Mouse (Mus musculus) forebrain, embryonic 15.5 days (tissue): ENCODE results near the gene Mrtfb. TPM values are rescaled to one million over a fixed set of nuclear protein-coding genes. Genes with fewer than 3 reads are reported as not detected.
A peak's percentile ranks its signal among the peaks of the same experiment; 100 is the strongest.

Source experiments
- ATAC-seq: fragments of 200-750 bp; cut with Nextera tagmentation; replicated peaks from 2 replicates; pipeline ENCODE4 v1.8.0; 2017; ENCODE audit warnings: mild to moderate bottlenecking, moderate TSS enrichment, moderate library complexity
- H3K27ac ChIP-seq: fragments of 300-500 bp; sonication (generic); replicated peaks from 2 replicates; pipeline ENCODE4 v1.5.1; 2015; ENCODE audit warnings: mild to moderate bottlenecking, inconsistent platforms
- H3K27me3 ChIP-seq: fragments of 300-500 bp; sonication (generic); 2 replicates; pipeline ENCODE4 v1.6.1; 2015; ENCODE audit warnings: inconsistent platforms
- H3K36me3 ChIP-seq: fragments of 300-500 bp; sonication (generic); 2 replicates; pipeline ENCODE4 v1.6.1; 2015; ENCODE audit warnings: mild to moderate bottlenecking, inconsistent platforms
- H3K4me1 ChIP-seq: fragments of 300-500 bp; sonication (generic); 2 replicates; pipeline ENCODE4 v1.6.1; 2015; ENCODE audit warnings: inconsistent platforms
- H3K4me2 ChIP-seq: fragments of 300-500 bp; sonication (generic); replicated peaks from 2 replicates; pipeline ENCODE4 v1.6.1; 2015; ENCODE audit warnings: mild to moderate bottlenecking, inconsistent platforms
- H3K4me3 ChIP-seq: fragments of 300-500 bp; sonication (generic); 2 replicates; pipeline ENCODE4 v1.5.1; 2015; ENCODE audit warnings: mild to moderate bottlenecking, inconsistent platforms
- H3K9ac ChIP-seq: fragments of 300-500 bp; sonication (generic); replicated peaks from 2 replicates; pipeline ENCODE4 v1.6.1; 2015; ENCODE audit warnings: mild to moderate bottlenecking, inconsistent platforms
- H3K9me3 ChIP-seq: fragments of 300-500 bp; sonication (generic); 2 replicates; pipeline ENCODE4 v1.6.1; 2016; ENCODE audit warnings: inconsistent platforms
- WGBS: fragments of 180-500 bp; shearing (Covaris S2); methylation state at CpG from one replicate; pipeline ENCODE4 v1.1.7; 2015; ENCODE audit warnings: mixed read lengths; 5-methylcytosine and 5-hydroxymethylcytosine counted together
- polyA plus RNA-seq: library from polyadenylated mRNA; unstranded; fragments of >200 nt; fragmentation: Nextera tagmentation; extraction: Ambion mirVana; gene quantifications from 2 replicates; pipeline ENCODE4 v1.2.1, GENCODE M21; 2015

Mrtfb gene
- polyA plus RNA-seq, 1 experiment from 2014 or later: 12.2 TPM

GRCm38 (mm10) chr16:13359405-13359858 is 103.2 kb downstream of the Mrtfb start:
- Histone ChIP-seq H3K36me3 (no peaks in the 10 kb centered on the region), H3K9me3 (no peaks in the 10 kb centered on the region), H3K4me3 (peak overlapping the region; percentile 16), H3K9ac (0 out of 2 replicates have a peak overlapping the region, but pooled peaks have one; percentile 2), H3K27me3 (no peaks in the 10 kb centered on the region), H3K4me2 (peak overlapping the region; percentile 2; the same call in 1 of the 2 replicates), H3K27ac (no peak overlapping the region), H3K4me1 (peaks cover 21% of the 10 kb centered on the region)
- 59% methylated on average over 9 of the region's 9 CpGs for WGBS
- no peak for ATAC-seq

- no peaks in the 10 kb centered on the region for H3K9me3 ChIP-seq
- no peak overlapping the region for H3K4me3 ChIP-seq
- H3K9ac ChIP-seq: no peak overlapping the region
- H3K4me1 ChIP-seq: peaks cover 21% of the 10 kb centered on the region
- no peak overlapping the region for H3K4me2 ChIP-seq
- no peaks in the 10 kb centered on the region for H3K27me3 ChIP-seq
- ATAC-seq: no peak
- H3K36me3 ChIP-seq: no peaks in the 10 kb centered on the region
- H3K27ac ChIP-seq: no peak overlapping the region
Measured at GRCm38 (mm10) chr16:13360208-13360607, 103.9 kb downstream of the Mrtfb start.

GRCm38 (mm10) chr16:13360835-13361234 is 104.6 kb downstream of the Mrtfb start:
- 95% methylated on average over 5 of the region's 5 CpGs for WGBS
- H3K4me2 ChIP-seq: no peak overlapping the region
- H3K9ac ChIP-seq: no peak overlapping the region
- no peaks in the 10 kb centered on the region for H3K36me3 ChIP-seq
- no peaks in the 10 kb centered on the region for H3K27me3 ChIP-seq
- no peaks in the 10 kb centered on the region for H3K9me3 ChIP-seq
- no peak overlapping the region for H3K27ac ChIP-seq
- H3K4me3 ChIP-seq: no peak overlapping the region
- H3K4me1 ChIP-seq: peaks cover 21% of the 10 kb centered on the region
- ATAC-seq: no peak

- no peaks in the 10 kb centered on the region for H3K9me3 ChIP-seq
- H3K4me1 ChIP-seq: peaks cover 24% of the 10 kb centered on the region
- no peak overlapping the region for H3K27ac ChIP-seq
- no peak for ATAC-seq
- no peak overlapping the region for H3K9ac ChIP-seq
- H3K4me2 ChIP-seq: no peak overlapping the region
- 73% methylated on average over 5 of the region's 5 CpGs for WGBS
- no peak overlapping the region for H3K4me3 ChIP-seq
- no peaks in the 10 kb centered on the region for H3K27me3 ChIP-seq
- no peaks in the 10 kb centered on the region for H3K36me3 ChIP-seq
Measured at GRCm38 (mm10) chr16:13363141-13363540, 106.9 kb downstream of the Mrtfb start.

- Histone ChIP-seq H3K27me3 (no peaks in the 10 kb centered on the region), H3K9ac (no peak overlapping the region), H3K4me3 (no peak overlapping the region), H3K36me3 (no peaks in the 10 kb centered on the region), H3K27ac (no peak overlapping the region), H3K4me1 (peaks cover 16% of the 10 kb centered on the region), H3K4me2 (no peak overlapping the region), H3K9me3 (no peaks in the 10 kb centered on the region)
- 82% methylated on average over 3 of the region's 3 CpGs for WGBS
- no peak for ATAC-seq
Measured at GRCm38 (mm10) chr16:13364145-13364544, 107.9 kb downstream of the Mrtfb start.

DNA sequence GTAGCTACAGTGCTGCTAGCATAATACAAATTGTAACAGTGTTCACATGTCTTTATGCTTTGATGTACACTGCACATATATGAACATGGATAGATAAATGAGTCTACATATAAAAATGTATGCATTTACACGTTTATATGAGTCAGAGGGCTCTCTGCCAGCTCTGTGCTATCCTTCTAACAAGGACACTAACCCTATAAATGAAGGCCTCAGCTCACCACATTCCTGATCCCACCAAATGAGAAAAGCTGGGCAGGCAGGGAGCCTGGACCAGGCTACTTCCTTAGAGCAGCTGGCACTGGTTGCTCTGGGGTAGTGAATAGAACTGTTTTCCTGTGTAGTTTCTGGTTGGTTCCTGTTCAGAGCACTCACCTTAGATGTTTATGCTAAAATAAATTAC is 110.0 kb downstream of the Mrtfb start:
- Histone ChIP-seq H3K4me2 (no peak overlapping the region), H3K27ac (peak overlapping the region; percentile 77), H3K36me3 (no peaks in the 10 kb centered on the region), H3K27me3 (no peaks in the 10 kb centered on the region), H3K4me3 (no peak overlapping the region), H3K9ac (no peak overlapping the region), H3K4me1 (peaks cover 13% of the 10 kb centered on the region), H3K9me3 (no peaks in the 10 kb centered on the region)
- WGBS: 62% methylated on average over 1 of the region's 1 CpGs
- no peak for ATAC-seq

DNA sequence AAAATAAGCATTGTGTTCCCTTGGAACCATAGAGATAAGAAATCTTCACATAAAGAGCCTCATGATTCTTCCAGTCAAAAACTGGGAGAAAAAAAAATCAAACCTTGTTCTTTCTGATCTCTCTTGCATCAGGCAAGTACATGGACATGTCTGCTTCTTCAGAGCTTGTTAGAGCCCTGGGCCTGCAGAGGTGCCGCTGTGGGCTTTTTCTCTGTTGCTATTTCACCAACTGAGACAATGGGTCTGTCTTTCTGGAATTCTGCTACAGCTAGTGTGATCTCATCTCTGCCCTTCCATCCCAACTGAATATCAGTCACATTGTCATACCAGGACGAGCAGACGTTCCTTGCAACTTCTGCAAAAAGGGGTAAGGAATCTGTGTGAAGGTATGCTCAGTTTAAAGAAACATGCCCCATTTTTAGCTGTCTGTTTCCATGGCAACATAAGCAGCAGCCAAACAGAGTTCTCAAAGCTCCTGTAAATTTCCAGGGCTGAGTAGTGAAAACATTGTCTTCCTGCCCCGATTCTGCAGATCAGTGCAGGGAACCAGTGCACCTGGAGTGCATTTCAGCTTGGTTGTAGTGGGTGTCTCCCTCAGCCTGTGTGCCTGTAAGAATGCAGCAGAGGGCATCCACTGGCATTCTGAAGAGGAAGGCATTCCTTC is 110.7 kb downstream of the Mrtfb start:
- Histone ChIP-seq H3K27ac (peak overlapping the region; percentile 77), H3K4me2 (peak overlapping the region; percentile 22), H3K9me3 (no peaks in the 10 kb centered on the region), H3K36me3 (no peaks in the 10 kb centered on the region), H3K27me3 (no peaks in the 10 kb centered on the region), H3K4me3 (no peak overlapping the region), H3K9ac (no peak overlapping the region; the same call in 1 of the 2 replicates), H3K4me1 (peaks cover 18% of the 10 kb centered on the region)
- peak; percentile 53; the same call in 1 of the 2 replicates for ATAC-seq
- 9% methylated on average over 4 of the region's 4 CpGs for WGBS

- peak overlapping the region; percentile 77 for H3K27ac ChIP-seq
- WGBS: 69% methylated on average over 2 of the region's 2 CpGs
- no peak overlapping the region for H3K4me3 ChIP-seq
- no peaks in the 10 kb centered on the region for H3K27me3 ChIP-seq
- no peak for ATAC-seq
- H3K4me1 ChIP-seq: peaks cover 20% of the 10 kb centered on the region
- H3K9me3 ChIP-seq: no peaks in the 10 kb centered on the region
- no peak overlapping the region for H3K9ac ChIP-seq
- H3K36me3 ChIP-seq: no peaks in the 10 kb centered on the region
- peak overlapping the region; percentile 22; the same call in 1 of the 2 replicates for H3K4me2 ChIP-seq
Measured at GRCm38 (mm10) chr16:13367466-13367856, 111.2 kb downstream of the Mrtfb start.

GRCm38 (mm10) chr16:13368645-13369044 is 112.4 kb downstream of the Mrtfb start:
- 74% methylated on average over 1 of the region's 1 CpGs for WGBS
- no peaks in the 10 kb centered on the region for H3K36me3 ChIP-seq

DNA sequence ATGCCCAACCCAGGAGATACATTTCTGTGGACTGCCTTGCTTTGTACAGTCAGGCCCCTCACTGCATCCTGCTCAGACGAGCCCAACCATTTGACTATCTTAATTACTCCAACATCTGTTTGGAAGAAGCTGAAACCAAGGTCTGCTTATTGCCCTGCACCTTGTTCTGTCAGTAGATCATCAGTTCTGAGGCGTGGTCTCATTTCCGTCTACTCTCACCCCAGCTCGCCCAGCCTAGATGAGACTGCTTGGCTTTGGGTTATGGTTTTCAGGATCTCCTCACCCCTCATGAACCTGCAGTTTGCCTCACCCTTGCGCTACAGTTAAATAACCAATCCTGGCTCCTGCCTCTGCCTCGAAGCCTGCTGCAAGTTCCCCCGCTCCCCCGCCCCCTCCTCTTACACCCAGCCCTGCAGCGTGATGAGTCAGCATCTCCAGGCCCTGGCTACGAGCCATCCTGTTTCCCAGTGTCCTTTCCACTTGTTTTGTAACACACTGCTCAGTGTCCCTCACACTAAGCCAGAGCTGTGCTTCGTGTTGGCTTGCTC is 115.5 kb downstream of the Mrtfb start:
- H3K27ac ChIP-seq: no peak overlapping the region
- H3K36me3 ChIP-seq: no peaks in the 10 kb centered on the region
- no peak overlapping the region for H3K9ac ChIP-seq
- H3K4me3 ChIP-seq: no peak overlapping the region
- ATAC-seq: peak; percentile 60
- no peak overlapping the region for H3K4me2 ChIP-seq
- H3K27me3 ChIP-seq: no peaks in the 10 kb centered on the region
- H3K4me1 ChIP-seq: peaks cover 14% of the 10 kb centered on the region
- 21% methylated on average over 11 of the region's 11 CpGs for WGBS
- H3K9me3 ChIP-seq: no peaks in the 10 kb centered on the region

More at GRCm38 (mm10) chr16:13368645-13369044, 112.4 kb downstream of the Mrtfb start:
- Histone ChIP-seq H3K4me3 (no peak overlapping the region), H3K27me3 (no peaks in the 10 kb centered on the region), H3K4me2 (no peak overlapping the region), H3K9me3 (no peaks in the 10 kb centered on the region), H3K27ac (no peak overlapping the region), H3K9ac (no peak overlapping the region), H3K4me1 (peaks cover 20% of the 10 kb centered on the region)
- no peak for ATAC-seq

- no peaks in the 10 kb centered on the region for H3K36me3 ChIP-seq
- no peak for ATAC-seq
- 92% methylated on average over 8 of the region's 8 CpGs for WGBS
Measured at GRCm38 (mm10) chr16:13372899-13373533, 116.7 kb downstream of the Mrtfb start.

GRCm38 (mm10) chr16:13376947-13377486 is 120.7 kb downstream of the Mrtfb start:
- ATAC-seq: no peak
- WGBS: 88% methylated on average over 7 of the region's 7 CpGs
- Histone ChIP-seq H3K4me3 (no peak overlapping the region), H3K27ac (no peak overlapping the region), H3K4me2 (no peak overlapping the region), H3K27me3 (no peaks in the 10 kb centered on the region), H3K9me3 (no peaks in the 10 kb centered on the region), H3K9ac (no peak overlapping the region), H3K36me3 (0 out of 2 replicates have a peak, but pooled peaks cover 2% of the 10 kb centered on the region), H3K4me1 (peaks cover 1% of the 10 kb centered on the region)

More at GRCm38 (mm10) chr16:13372899-13373533, 116.7 kb downstream of the Mrtfb start:
- Histone ChIP-seq H3K4me2 (no peak overlapping the region), H3K27ac (no peak overlapping the region), H3K4me1 (peaks cover 7% of the 10 kb centered on the region), H3K4me3 (no peak overlapping the region), H3K9me3 (no peaks in the 10 kb centered on the region), H3K27me3 (no peaks in the 10 kb centered on the region), H3K9ac (no peak overlapping the region)
